Mouse (Mus musculus) bone marrow macrophage, adult 2 months (primary cell): Measurements from ENCODE around the gene Cep41.

Experiments
- CTCF ChIP-seq: IDR thresholded peaks from 2 replicates; pipeline ENCODE4 v1.5.1; 2012; ENCODE audit warnings: low read depth, mild to moderate bottlenecking, low read length, moderate library complexity
- POLR2A ChIP-seq: IDR thresholded peaks from 2 replicates; pipeline ENCODE4 v1.6.1; 2012; ENCODE audit warnings: mild to moderate bottlenecking, low read depth, low read length, borderline replicate concordance

DNA sequence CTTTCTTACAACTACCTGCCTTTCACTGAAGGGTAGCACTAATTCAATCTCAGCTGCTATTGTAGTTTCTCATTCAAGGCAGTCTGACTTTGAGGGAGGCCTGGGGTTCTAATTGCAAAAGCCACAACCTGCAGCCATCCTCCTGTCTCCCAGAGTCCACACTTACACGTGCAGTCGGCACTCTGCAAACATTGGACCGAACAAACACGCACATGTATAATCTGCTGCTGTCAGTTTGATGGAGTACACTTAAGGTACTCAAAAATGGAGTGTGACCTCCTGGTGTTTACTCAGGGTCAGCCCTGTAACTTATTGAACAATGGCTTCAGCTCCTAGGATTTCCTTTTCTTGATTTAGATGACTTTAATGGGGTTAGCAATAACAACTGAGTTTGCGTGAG is 14.0 kb downstream of the Cep41 start:
- TF ChIP-seq CTCF (no peak), POLR2A (no peak)
